Mouse (Mus musculus) heart, postnatal 4 days (tissue): Measurements from ENCODE around the gene Pdia4. TPM values are rescaled to one million over a fixed set of nuclear protein-coding genes. Genes with fewer than 3 reads are reported as not detected.
"Not testable (repeated sequence)": the region's sequence is repeated elsewhere in the genome, so short reads cannot be mapped to it uniquely, and the experiment has no call there.

Experiments used
- DNase-seq: peaks from one replicate; pipeline ENCODE4 v3.0.0; 2021
- microRNA-seq, 2 experiments: library from miRNA; unstranded; fragments of <30 nt; microRNA quantifications; one replicate each; pipeline ENCODE4 v1.2.0; 2021 to 2022
- total RNA-seq, 2 experiments: library from RNA; stranded (reverse); gene quantifications; 2 replicates each; pipeline ENCODE4 v1.2.3; 2021

The Pdia4 gene
- total RNA-seq, 2 experiments from 2014 or later: 65.1 to 69.8 TPM

- DNase-seq: peak; percentile 84
These were observed 55.4 kb downstream of the Pdia4 start for GRCm38 (mm10) chr6:47757849-47758248.

- not testable (repeated sequence) for DNase-seq
These were observed 55.8 kb downstream of the Pdia4 start for GRCm38 (mm10) chr6:47757429-47757828.

DNA sequence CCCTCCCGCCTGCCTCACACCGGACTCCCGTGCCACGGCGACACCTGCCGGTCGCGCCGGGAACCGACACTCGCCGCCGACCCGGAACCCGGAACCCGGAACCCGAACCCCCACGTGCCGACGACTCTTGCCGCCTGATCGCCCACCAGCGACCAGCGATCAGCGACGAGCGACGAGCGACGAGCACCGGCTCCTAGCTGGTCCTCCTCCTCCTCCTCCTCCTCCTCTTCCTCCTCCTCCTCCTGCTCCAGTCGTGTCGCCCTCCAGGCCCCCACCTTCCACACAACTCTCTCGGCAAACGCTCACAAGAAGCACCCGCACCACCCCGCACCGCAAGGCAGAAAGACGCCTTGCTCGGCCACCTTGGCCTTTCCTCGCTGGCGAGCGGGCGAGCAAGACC lies 60.1 kb downstream of the Pdia4 start:
- DNase-seq: not testable (repeated sequence)

- peak; percentile 89 for DNase-seq
These were observed 64.9 kb downstream of the Pdia4 start for GRCm38 (mm10) chr6:47748306-47748705.

GRCm38 (mm10) chr6:47747886-47748285 lies 65.3 kb downstream of the Pdia4 start:
- not testable (repeated sequence) for DNase-seq

Small RNAs within 50 kb of the gene (microRNA-seq; reads per million reads assigned to microRNA genes)
- 0.20 to 0.35 reads per million in 2 experiments for gene Mir704

Other genes starting within 250 kb of the Pdia4 start
- 10 to 100 TPM; 73.5 to 81.2 TPM for gene Ezh2, start 218.1 kb downstream of the Pdia4 start, total RNA-seq
- 1 to 10 TPM; 1.1 to 1.7 TPM for gene Zfp786, start 17.4 kb upstream of the Pdia4 start, total RNA-seq
- 1 to 10 TPM; 7.4 to 7.7 TPM for gene Zfp398, start 22.2 kb upstream of the Pdia4 start, total RNA-seq
- 10 to 100 TPM; 10.1 to 10.4 TPM for gene Zfp282, start 63.8 kb upstream of the Pdia4 start, total RNA-seq
- gene Zfp212, start 107.0 kb upstream of the Pdia4 start, total RNA-seq: 10 to 100 TPM; 12.1 TPM
- 1 to 10 TPM; 1.5 to 2.2 TPM for gene Zfp956, start 140.0 kb upstream of the Pdia4 start, total RNA-seq
- 10 to 100 TPM; 19.7 to 21.0 TPM for gene Zfp777, start 235.5 kb upstream of the Pdia4 start, total RNA-seq